Mouse (Mus musculus) CD4-positive, CD25-positive, alpha-beta regulatory T cell (primary cell): ENCODE results near the gene Rxra. TPM values are rescaled to one million over a fixed set of nuclear protein-coding genes. Genes with fewer than 3 reads are reported as not detected.

Experiments used
- polyA plus RNA-seq: library from polyadenylated mRNA; unstranded; fragments of 100-300 nt; shearing (Covaris generic); gene quantifications from one replicate; pipeline ENCODE4 v1.2.1, GENCODE M21; 2017

Gene Rxra
- polyA plus RNA-seq, result 12.5 TPM

DNA sequence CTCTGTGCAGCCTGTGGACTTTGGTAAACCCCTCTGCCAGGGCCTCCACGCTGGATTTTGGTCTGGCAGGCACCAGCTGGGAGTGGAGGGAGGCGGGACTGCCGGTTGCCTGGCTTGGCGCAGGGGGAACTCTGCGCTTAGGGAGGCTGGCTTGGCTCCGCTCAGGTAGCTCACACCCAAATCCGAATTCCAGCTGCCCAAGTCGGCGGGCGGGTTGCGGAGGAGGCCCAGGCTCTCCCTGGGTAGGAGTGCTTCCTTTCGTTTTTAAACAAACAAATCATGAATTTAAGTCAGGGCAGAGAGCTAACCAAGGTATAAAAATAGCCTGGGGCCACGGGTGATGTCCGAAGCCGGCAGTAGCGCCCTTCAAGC is at the start of gene Rxra:
TSS of gene Rxra (plus strand) at position 335 of the 372 bp plus-strand sequence.

Other genes with a start within 250 kb of the Rxra start
- gene Vav2, start 249.4 kb upstream of the Rxra start, polyA plus RNA-seq, result 33.0 TPM
- 0.18 TPM for gene Brd3os, start 234.1 kb upstream of the Rxra start, polyA plus RNA-seq
- gene Brd3, start 168.8 kb upstream of the Rxra start, polyA plus RNA-seq, result 49.5 TPM
- gene Wdr5, start 161.3 kb upstream of the Rxra start, polyA plus RNA-seq, result 36.3 TPM
- gene Col5a1, start 210.0 kb downstream of the Rxra start, polyA plus RNA-seq, result 0.06 TPM